Mouse (Mus musculus) liver, embryonic 15.5 days (tissue): Measurements from ENCODE around the gene 0610012G03Rik. TPM values are rescaled to one million over a fixed set of nuclear protein-coding genes. Genes with fewer than 3 reads are reported as not detected.

Experiments used
- ATAC-seq: fragments of 200-750 bp; cut with Nextera tagmentation; 2 replicates; pipeline ENCODE4 v1.8.0; 2017; ENCODE audit warnings: moderate number of reproducible peaks, mild to moderate bottlenecking, moderate library complexity; ENCODE audit not compliant: insufficient read depth
- H3K27ac ChIP-seq: fragments of 300-500 bp; sonication (generic); replicated peaks from 2 replicates; pipeline ENCODE4 v1.5.1; 2015; ENCODE audit warnings: mild to moderate bottlenecking, inconsistent platforms
- H3K27me3 ChIP-seq: fragments of 300-500 bp; sonication (generic); 2 replicates; pipeline ENCODE4 v1.6.1; 2015; ENCODE audit warnings: mild to moderate bottlenecking, inconsistent platforms
- H3K36me3 ChIP-seq: fragments of 300-500 bp; sonication (generic); replicated peaks from 2 replicates; pipeline ENCODE4 v1.6.1; 2015; ENCODE audit warnings: moderate library complexity, mild to moderate bottlenecking, inconsistent platforms
- H3K4me1 ChIP-seq: fragments of 300-500 bp; sonication (generic); replicated peaks from 2 replicates; pipeline ENCODE4 v1.6.1; 2015; ENCODE audit warnings: inconsistent platforms
- H3K4me2 ChIP-seq: fragments of 300-500 bp; sonication (generic); 2 replicates; pipeline ENCODE4 v1.6.1; 2015; ENCODE audit warnings: moderate library complexity, mild to moderate bottlenecking, inconsistent platforms
- H3K4me3 ChIP-seq: fragments of 300-500 bp; sonication (generic); replicated peaks from 2 replicates; pipeline ENCODE4 v1.5.1; 2015; ENCODE audit warnings: mild to moderate bottlenecking, inconsistent platforms
- H3K9ac ChIP-seq: fragments of 300-500 bp; sonication (generic); 2 replicates; pipeline ENCODE4 v1.6.1; 2015; ENCODE audit warnings: moderate library complexity, mild to moderate bottlenecking, inconsistent platforms
- H3K9me3 ChIP-seq: fragments of 300-500 bp; sonication (generic); replicated peaks from 2 replicates; pipeline ENCODE4 v1.6.1; 2016; ENCODE audit warnings: inconsistent platforms
- whole genome bisulfite sequencing: fragments of 180-500 bp; shearing (Covaris S2); methylation state at CpG from one replicate; pipeline ENCODE4 v1.1.7; 2015; ENCODE audit warnings: mixed read lengths; ENCODE audit not compliant: insufficient replicate concordance; 5-methylcytosine and 5-hydroxymethylcytosine counted together
- polyA plus RNA-seq: library from polyadenylated mRNA; unstranded; fragments of >200 nt; fragmentation: Nextera tagmentation; extraction: Ambion mirVana; gene quantifications from 2 replicates; pipeline ENCODE4 v1.2.1, GENCODE M21; 2015

The 0610012G03Rik gene
- polyA plus RNA-seq, 1 experiment from 2014 or later = 38.1 TPM

DNA sequence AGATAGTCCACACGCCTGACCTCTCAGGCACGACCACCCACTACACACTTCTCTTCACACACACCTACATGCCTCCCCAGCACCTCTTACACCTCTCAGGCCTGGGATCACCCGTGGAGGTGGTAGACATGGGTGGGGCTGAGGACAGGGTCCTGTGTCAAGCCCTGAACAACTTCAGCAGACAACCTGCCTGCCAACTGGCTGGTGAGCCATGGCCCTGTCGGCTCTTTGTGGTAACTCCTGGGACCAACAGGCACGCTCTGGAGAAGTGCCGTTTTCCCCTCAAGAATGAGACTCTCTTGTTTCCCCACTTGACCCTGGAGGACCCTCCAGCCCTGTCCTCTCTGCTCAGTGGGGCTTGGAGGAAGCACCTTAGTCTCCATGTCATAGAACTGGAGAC, 2.9 kb downstream of the 0610012G03Rik start:
- H3K27me3 ChIP-seq = no peaks in the 10 kb centered on the region
- H3K4me1 ChIP-seq = peaks cover 54% of the 10 kb centered on the region
- no peak overlapping the region for H3K9ac ChIP-seq
- H3K27ac ChIP-seq = no peak overlapping the region
- H3K4me2 ChIP-seq = no peak overlapping the region
- ATAC-seq = no peak
- H3K36me3 ChIP-seq = 0 out of 2 replicates have a peak, but pooled peaks cover 4% of the 10 kb centered on the region
- H3K4me3 ChIP-seq = no peak overlapping the region
- no peaks in the 10 kb centered on the region for H3K9me3 ChIP-seq
- 70% methylated on average over 6 of the region's 6 CpGs for WGBS

DNA sequence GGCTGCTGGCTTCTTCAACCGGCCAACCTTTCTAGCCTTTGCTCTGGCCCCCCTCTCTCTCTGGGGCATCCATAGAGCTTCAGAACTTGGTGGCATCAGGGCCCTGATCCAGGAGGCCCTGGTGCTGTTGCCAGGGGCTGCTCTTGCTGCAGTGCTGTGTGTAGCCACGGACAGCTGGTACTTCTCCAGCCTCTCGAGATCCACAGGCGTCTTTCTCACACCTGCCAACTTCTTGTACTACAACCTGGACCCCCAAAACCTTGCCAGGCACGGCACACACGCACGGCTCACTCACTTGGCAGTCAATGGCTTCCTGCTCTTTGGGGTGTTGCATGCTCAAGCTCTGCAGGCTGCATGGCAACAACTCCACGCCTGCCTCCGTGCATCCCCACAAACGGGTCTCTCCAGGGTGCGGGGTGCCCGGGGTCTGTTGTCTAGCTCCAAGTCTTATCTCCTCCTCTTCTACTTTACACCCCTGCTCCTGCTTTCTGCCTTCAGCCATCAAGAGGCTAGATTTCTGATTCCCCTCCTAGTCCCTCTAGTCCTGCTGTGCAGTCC, 3.5 kb downstream of the 0610012G03Rik start:
- 73% methylated on average over 12 of the region's 12 CpGs for WGBS
- Histone ChIP-seq H3K27me3 (no peaks in the 10 kb centered on the region), H3K4me2 (no peak overlapping the region), H3K36me3 (0 out of 2 replicates have a peak, but pooled peaks cover 4% of the 10 kb centered on the region), H3K4me3 (no peak overlapping the region), H3K27ac (no peak overlapping the region), H3K4me1 (peaks cover 48% of the 10 kb centered on the region), H3K9ac (no peak overlapping the region), H3K9me3 (no peaks in the 10 kb centered on the region)
- no peak for ATAC-seq

DNA sequence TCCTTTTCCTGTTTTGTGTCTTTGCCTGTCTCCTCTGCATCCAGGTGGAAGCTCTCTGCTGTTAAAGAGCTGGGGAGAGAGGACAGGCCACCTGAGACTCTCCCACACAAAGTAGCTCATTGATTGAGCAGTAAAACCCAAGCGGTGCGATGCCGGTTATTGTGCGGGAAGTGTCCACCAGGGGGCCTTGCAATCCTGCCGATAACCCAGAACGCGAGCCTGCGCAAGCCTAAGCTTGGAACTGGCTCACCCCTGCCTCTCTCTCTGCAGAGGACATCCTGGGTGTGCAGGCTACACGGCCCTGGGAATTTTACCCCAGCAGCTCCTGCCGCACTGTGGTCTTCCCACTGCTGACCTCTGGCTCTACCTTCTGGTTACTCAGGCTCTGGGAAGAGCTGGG, 4.3 kb downstream of the 0610012G03Rik start:
- 4% methylated on average over 10 of the region's 10 CpGs for WGBS
- Histone ChIP-seq H3K27me3 (no peaks in the 10 kb centered on the region), H3K27ac (no peak overlapping the region), H3K9ac (no peak overlapping the region), H3K36me3 (0 out of 2 replicates have a peak, but pooled peaks cover 4% of the 10 kb centered on the region), H3K4me1 (peaks cover 40% of the 10 kb centered on the region), H3K4me2 (no peak overlapping the region), H3K4me3 (no peak overlapping the region), H3K9me3 (no peaks in the 10 kb centered on the region)
- ATAC-seq = no peak

- no peak overlapping the region for H3K4me2 ChIP-seq
- no peak for ATAC-seq
Observed at GRCm38 (mm10) chr16:31940586-31940985, 7.7 kb downstream of the 0610012G03Rik start.

DNA sequence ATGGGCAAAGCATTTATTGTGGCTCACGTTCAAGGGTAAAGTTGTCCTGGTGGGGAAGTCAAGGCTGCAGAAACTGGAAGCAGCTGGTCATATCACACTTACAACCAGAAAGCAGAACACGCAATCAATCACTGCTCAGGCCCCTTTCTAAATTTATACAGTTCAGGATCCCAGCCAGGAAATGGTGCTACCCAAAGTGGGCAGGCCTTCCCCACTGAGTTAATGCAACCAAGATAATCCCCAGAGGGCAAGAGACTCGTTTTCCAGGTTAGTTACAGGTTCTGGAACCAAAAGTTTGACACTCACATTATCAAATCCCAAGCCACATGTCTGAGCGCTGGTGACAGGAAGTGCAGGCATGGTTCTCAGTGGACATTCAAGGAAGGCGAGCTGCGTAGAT, 9.4 kb downstream of the 0610012G03Rik start:
- no peaks in the 10 kb centered on the region for H3K36me3 ChIP-seq
- no peak overlapping the region for H3K4me3 ChIP-seq
- no peak for ATAC-seq
- no peak overlapping the region for H3K27ac ChIP-seq
- H3K27me3 ChIP-seq = peaks cover 33% of the 10 kb centered on the region
- peaks cover 7% of the 10 kb centered on the region; the same call in 1 of the 2 replicates for H3K4me1 ChIP-seq
- no peak overlapping the region for H3K9ac ChIP-seq
- H3K4me2 ChIP-seq = no peak overlapping the region
- no peaks in the 10 kb centered on the region for H3K9me3 ChIP-seq
- 33% methylated on average over 6 of the region's 6 CpGs for WGBS

More at GRCm38 (mm10) chr16:31940586-31940985, 7.7 kb downstream of the 0610012G03Rik start:
- H3K4me1 ChIP-seq = peaks cover 13% of the 10 kb centered on the region; the same call in 1 of the 2 replicates
- 27% methylated on average over 2 of the region's 2 CpGs for WGBS
- 0 out of 2 replicates have a peak, but pooled peaks cover 4% of the 10 kb centered on the region for H3K36me3 ChIP-seq
- H3K27me3 ChIP-seq = peaks cover 16% of the 10 kb centered on the region
- H3K9ac ChIP-seq = no peak overlapping the region
- H3K4me3 ChIP-seq = no peak overlapping the region
- H3K27ac ChIP-seq = no peak overlapping the region
- no peaks in the 10 kb centered on the region for H3K9me3 ChIP-seq

DNA sequence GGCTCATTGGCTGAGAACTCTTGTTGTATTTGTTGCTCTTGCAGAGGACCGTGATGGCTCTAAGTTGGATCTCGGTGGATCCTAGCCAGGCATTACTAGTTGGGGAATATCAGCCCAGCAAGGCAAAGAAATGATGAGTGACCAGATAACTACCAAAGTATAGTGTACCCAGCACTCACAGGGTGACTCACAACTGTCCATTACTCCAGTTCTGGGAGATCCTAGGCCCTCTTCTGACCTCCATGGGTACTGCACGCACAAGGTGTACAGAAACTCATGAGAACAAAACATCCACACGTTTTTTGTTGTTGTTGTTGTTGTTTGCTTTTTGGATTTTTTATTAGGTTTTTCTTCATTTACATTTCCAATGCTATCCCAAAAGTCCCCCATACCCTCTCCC, 11.7 kb downstream of the 0610012G03Rik start:
- peaks cover 17% of the 10 kb centered on the region for H3K4me1 ChIP-seq
- no peak overlapping the region for H3K4me3 ChIP-seq
- no peaks in the 10 kb centered on the region for H3K9me3 ChIP-seq
- no peak for ATAC-seq
- 63% methylated on average over 4 of the region's 4 CpGs for WGBS
- H3K27me3 ChIP-seq = peaks cover 56% of the 10 kb centered on the region
- H3K27ac ChIP-seq = no peak overlapping the region
- no peak overlapping the region for H3K9ac ChIP-seq
- no peaks in the 10 kb centered on the region for H3K36me3 ChIP-seq
- no peak overlapping the region for H3K4me2 ChIP-seq

GRCm38 (mm10) chr16:31935091-31935979, 13.0 kb downstream of the 0610012G03Rik start:
- Histone ChIP-seq H3K4me1 (peaks cover 17% of the 10 kb centered on the region), H3K36me3 (no peaks in the 10 kb centered on the region), H3K27me3 (peaks cover 63% of the 10 kb centered on the region), H3K9me3 (no peaks in the 10 kb centered on the region), H3K4me2 (peak overlapping the region; percentile 50), H3K9ac (no peak overlapping the region), H3K4me3 (peak overlapping the region; percentile 14; the same call in 1 of the 2 replicates), H3K27ac (no peak overlapping the region)
- 5% methylated on average over 36 of the region's 36 CpGs for WGBS
- ATAC-seq = peak; percentile 32; the same call in 1 of the 2 replicates

DNA sequence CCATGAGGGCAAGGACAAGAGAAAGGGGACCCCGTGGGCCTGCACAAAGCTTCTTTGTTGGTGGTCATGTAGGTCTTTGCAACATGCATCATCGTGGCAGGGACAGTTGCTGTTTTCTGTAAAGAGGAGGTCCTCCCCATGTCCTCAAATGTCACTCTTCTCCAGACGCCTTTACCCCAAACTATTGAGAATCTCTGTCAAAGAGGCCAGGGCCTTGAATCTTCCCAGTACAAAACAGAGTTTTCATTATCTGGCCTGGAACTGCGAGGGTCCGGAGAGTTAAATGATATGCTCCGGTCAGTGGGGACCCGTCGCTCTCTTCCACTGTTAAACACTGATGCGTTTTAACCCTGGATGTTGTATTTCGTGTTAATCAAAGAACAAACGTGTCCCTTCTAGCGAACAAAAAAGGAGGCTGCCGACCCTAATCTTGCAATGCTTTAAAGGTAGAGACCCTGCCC, 13.7 kb downstream of the 0610012G03Rik start:
- Histone ChIP-seq H3K4me3 (0 out of 2 replicates have a peak overlapping the region, but pooled peaks have one; percentile 14), H3K9me3 (no peaks in the 10 kb centered on the region), H3K27ac (no peak overlapping the region), H3K4me2 (peak overlapping the region; percentile 50), H3K9ac (no peak overlapping the region), H3K4me1 (peaks cover 17% of the 10 kb centered on the region), H3K36me3 (no peaks in the 10 kb centered on the region), H3K27me3 (peaks cover 70% of the 10 kb centered on the region)
- 28% methylated on average over 13 of the region's 13 CpGs for WGBS
- ATAC-seq = no peak

DNA sequence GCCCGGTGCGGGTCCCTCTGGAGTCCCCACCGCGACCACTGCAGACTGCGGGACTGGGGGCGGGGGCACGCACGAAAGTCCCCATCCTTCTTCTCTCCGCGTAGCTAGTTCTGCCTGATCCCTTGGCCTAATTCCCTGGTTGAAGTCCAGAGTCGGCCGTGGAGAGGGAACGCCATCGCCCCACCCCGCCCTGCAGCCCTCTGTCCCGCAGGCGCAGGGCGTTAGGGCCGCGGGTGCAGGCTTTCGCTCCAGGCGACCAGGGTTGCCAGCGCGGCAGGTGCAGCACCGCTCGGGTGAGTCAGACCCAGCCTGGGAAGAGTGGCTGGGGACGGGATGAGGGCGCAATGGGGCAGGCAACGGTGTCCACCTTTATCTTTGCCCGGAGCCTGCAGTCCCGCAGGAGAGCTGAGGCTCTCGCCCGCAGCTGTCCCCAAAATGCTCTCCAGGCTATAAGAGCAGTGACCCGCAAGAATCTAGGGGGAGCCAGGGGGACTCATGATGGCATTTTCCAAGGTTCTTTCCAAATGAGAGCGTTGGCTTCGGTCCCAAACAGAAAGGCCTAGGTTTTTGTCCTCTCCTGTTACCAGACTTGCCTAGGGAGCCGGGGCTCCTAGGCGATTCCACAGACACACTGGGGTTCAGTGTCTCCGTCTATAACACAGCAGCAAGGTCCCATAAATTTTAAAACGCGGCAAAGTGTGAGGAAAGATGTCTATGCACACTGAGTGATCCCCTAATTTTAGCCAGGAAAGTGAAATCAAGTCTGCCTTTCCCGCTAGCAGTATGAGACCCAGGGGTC, 14.3 kb downstream of the 0610012G03Rik start, which contains the start of gene Pigz:
Pigz (plus strand) TSS at position 101 of the 799 bp plus-strand sequence.
- Histone ChIP-seq H3K4me3 (peak within 1 kb of the TSS; percentile 54), H3K9ac (no peak within 1 kb of the TSS; the same call in 1 of the 2 replicates), H3K36me3 (no peaks in the 10 kb centered on the region), H3K27ac (no peak within 1 kb of the TSS), H3K27me3 (peaks cover 70% of the 10 kb centered on the region), H3K9me3 (no peaks in the 10 kb centered on the region), H3K4me2 (peak within 1 kb of the TSS; percentile 82), H3K4me1 (peaks cover 17% of the 10 kb centered on the region)
- WGBS = 9% methylated on average over 42 of the region's 42 CpGs
- ATAC-seq = no peak

- Histone ChIP-seq H3K27ac (no peak overlapping the region), H3K4me3 (peak overlapping the region; percentile 54), H3K27me3 (peaks cover 70% of the 10 kb centered on the region), H3K9ac (no peak overlapping the region; the same call in 1 of the 2 replicates), H3K4me1 (peaks cover 17% of the 10 kb centered on the region), H3K4me2 (peak overlapping the region; percentile 82), H3K9me3 (no peaks in the 10 kb centered on the region), H3K36me3 (no peaks in the 10 kb centered on the region)
- ATAC-seq = peak; percentile 37; the same call in 1 of the 2 replicates
- 1% methylated on average over 50 of the region's 50 CpGs for WGBS
Observed at GRCm38 (mm10) chr16:31932840-31933697, 15.2 kb downstream of the 0610012G03Rik start.
